Mouse (Mus musculus): ENCODE data around the gene Elovl6. TPM values are rescaled to one million over a fixed set of nuclear protein-coding genes. Genes with fewer than 3 reads are reported as not detected.

Gene Elovl6
- total RNA-seq, 2 experiments from 2014 or later: 1.1 to 1.6 TPM

GRCm38 (mm10) chr3:129611626-129612025, 79.5 kb downstream of the Elovl6 start:
- no peak for DNase-seq

DNA sequence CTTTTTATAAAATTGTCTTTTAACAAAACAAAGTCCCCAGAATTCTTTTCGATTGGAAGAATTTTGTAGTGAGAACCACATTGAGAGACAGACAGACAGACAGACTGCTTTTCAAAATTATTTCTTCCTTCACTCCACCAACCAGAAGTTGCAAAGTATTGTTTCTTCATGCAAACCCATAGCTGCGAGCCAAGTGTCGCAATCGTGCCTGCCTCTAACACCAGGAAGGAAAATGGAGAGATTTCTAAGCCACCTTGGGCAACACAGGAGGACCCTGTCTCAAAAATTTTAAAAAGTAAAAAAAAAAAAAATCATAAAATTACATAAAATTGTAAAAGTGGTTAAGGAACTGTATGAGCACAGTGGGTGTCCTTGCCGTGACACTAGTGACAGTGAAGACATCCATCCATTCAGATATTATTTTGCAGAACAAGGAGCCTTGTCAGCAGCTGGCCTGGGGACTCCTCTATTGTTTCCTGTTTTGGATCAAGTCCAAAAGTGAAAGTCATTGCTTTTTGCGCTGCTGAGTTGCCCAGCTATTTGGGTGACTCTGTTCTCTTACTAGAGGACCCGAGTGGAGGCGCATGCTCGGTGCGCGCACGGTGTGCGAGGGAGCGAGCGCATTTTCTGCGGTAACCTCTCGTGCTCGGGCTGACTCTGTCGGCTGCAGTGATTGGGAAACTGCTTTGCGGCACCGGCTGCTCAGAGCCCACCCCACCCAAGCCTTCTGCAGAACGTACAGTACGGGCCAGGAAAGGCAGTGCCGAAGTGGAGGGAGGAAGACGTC, 80.3 kb downstream of the Elovl6 start:
- no peak for DNase-seq

- DNase-seq: no peak
Observed at GRCm38 (mm10) chr3:129613756-129614155, 81.6 kb downstream of the Elovl6 start.

DNA sequence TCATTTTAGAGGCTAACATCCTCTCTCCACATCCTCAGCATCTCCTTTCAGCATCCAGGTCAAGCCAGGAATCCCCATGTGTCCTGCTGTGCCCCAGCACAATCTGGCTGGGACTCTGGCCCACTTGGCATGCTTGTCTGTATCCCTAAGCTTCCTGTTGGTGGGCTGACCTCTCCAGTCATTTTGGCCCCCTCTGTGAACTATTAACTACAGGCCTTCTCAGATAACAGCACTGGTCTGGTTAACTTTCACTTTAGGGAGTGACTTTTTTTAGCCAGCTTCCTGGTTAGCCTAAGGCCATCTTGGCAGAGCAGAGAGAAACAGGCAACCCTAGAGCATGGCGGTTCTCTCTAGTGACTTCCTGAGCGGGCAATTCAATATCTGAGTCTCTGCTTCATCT, 82.1 kb downstream of the Elovl6 start:
- DNase-seq: peak; percentile 35

- no peak for DNase-seq
Observed at GRCm38 (mm10) chr3:129617450-129617849, 85.3 kb downstream of the Elovl6 start.

DNA sequence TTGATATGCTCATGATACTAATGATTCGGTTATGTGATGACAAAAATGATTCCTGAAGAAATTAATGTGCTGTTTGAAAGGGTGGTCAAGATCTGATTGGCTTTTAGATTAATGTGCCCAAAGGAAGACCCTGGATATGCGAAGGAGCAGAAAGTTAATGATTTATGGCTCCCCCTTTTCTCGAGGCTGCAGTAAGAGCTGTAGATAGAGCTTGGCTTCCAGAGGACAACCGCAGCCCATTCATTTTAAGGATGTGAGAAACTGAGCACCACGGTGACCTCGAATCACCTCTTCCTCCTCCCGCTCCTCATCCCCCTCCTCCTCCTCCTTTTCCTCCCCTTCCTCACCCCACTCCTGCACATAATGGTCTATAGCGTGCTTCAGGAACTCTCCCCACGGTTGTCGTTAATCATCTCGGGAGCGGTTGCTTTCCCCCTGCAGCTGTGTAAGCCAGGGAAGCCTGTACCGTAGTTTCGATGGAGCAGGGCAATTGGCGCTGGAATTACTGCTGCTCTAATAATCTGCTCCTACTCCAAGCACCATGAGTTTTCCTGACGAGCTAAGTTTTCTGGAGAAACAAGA, 87.1 kb downstream of the Elovl6 start:
- DNase-seq: no peak

DNA sequence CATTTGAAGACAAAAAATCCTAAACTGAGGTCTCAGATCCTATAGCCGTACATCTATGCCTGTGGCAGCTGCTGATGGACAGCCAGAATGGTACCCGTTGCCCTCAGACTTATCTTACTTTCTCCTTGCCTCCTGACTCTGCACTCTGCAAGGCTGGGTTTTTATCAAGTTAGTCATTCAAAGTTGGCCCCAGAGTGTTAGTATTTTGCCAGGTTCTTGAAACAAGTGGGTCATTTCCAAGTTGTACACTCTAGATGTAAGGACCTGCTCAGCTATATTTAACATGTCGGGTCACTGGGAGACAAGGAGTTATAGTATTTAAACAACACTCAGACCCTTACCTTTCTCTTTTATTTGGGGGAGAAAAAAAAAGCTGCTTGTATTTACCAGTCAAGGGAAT, 88.6 kb downstream of the Elovl6 start:
- DNase-seq: no peak

- no peak for DNase-seq
Observed at GRCm38 (mm10) chr3:129621255-129621654, 89.1 kb downstream of the Elovl6 start.

DNA sequence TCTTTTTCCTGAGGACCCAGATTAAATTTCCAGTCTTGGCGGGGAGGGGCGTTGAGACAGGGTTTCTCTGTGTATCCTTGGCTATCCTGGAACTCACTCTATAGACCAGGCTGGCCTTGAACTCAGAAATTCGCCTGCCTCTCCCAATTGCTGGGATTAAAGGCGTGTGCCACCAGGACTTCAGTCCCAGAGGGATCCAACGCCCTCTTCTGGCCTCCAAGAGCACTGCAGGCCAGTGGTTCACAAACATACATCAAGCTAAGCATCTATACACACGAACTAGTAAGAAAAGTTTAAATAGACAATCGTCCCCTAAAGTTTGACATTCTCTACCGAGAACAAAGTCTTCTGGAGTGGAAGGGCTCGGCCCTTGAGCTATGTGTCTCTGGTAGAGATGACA, 90.0 kb downstream of the Elovl6 start:
- DNase-seq: no peak

GRCm38 (mm10) chr3:129622705-129623104, 90.5 kb downstream of the Elovl6 start:
- no peak for DNase-seq

- no peak for DNase-seq
Observed at GRCm38 (mm10) chr3:129624193-129624805, 92.1 kb downstream of the Elovl6 start.

GRCm38 (mm10) chr3:129627281-129627680, 95.1 kb downstream of the Elovl6 start:
- DNase-seq: peak; percentile 64

- no peak for DNase-seq
Observed at GRCm38 (mm10) chr3:129631018-129631417, 98.9 kb downstream of the Elovl6 start.

DNA sequence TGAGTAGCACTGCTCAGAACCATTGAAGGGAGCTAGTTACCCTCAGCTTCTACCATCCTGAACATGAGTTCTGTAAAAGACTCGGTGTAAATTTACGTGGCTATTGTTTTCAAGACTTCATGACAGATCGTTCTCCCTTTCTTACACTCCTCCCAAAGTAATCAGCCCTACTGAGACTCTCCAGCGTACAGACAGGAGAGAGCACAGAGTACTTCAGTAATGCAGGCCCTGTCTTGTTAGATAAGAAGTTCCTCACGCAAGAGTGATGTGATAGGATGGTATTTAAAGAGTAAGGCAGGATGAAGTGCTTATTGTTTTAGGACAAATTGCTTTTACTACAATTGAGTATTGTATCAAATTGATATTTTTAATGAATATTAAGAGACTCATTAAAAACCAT, 99.7 kb downstream of the Elovl6 start:
- no peak for DNase-seq

- DNase-seq: no peak
Observed at GRCm38 (mm10) chr3:129633518-129633917, 101.4 kb downstream of the Elovl6 start.

- DNase-seq: no peak
Observed at GRCm38 (mm10) chr3:129634260-129634901, 102.2 kb downstream of the Elovl6 start.

- no peak for DNase-seq
Observed at GRCm38 (mm10) chr3:129637446-129637845, 105.3 kb downstream of the Elovl6 start.

DNA sequence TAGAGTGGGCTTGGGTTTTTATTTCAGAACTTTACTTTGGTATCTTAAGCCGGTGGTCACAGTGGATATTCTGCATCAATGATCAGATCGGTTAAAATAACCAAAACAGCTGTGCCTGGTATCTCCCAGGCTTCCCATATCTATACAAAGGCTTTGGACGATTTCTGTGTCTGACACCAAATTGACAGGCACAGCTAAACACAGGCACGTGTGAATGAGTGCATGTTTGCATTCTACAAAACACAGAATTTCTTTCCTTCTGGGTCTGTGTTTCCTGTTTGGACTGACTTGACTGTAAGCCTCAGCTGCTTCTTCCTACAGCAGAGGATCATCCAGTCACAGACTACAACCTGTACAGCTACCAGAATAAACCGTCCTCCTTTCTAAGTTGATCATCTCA, 107.5 kb downstream of the Elovl6 start:
- no peak for DNase-seq

DNA sequence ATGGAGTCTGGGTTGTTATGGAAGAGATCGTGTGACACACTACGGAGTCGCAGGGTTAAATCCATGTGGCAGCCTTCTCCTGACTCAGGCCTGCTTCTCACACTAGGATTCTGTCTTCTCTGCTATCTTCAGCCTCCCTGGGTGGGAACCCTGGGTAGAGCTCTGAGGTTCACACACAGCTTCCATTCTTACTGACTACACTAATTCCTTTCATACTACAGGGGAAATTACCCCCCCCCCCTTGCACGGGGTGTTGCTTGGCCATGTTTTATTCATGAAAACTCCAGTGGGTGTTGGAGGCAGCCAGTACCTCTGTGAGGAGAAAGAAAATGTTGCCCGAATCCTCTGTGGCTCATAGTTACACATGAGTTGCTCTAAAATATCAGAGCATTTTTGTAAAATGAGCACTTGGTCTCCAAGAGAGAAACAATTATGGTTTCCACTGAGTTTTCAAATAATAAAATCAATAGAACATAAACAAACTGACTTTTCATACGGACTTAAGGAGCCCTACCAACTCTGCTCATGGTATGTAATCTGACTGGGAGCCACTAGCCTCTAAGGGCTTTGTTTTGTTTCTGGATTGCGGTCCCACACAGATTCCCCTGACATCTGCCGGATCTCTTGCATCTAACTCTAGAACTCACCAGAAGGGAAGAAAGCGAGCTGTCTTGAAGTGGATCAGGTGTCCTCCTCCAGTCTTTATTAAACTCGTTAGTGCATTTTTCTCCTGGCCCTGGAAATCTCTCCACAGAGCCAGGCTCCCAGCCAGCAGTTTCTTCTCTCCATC, 108.3 kb downstream of the Elovl6 start:
- no peak for DNase-seq

GRCm38 (mm10) chr3:129641621-129642020, 109.5 kb downstream of the Elovl6 start:
- no peak for DNase-seq

- DNase-seq: no peak
Observed at GRCm38 (mm10) chr3:129645409-129645808, 113.3 kb downstream of the Elovl6 start.

DNA sequence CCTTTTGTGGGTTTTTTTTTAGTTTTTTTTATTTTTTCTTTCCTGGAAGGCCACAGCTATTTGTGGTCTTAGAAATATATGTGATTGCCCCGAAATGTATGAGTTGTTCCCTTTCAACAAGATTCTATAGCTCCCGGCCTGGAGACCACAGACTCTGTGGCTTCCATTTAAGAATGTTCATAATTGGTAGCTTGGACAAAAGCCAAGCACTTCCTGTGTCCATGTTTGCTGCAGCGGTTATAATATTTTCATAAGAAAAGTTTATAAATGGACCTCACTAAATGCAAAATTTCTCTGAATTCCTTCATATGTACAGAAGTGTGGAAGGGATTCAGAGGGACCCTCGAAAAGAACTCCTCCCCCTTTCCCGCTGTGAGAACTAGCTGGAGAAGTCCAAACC, 114.6 kb downstream of the Elovl6 start:
- DNase-seq: no peak

Measured in gastrocnemius, postnatal 25 days (tissue).